Mouse (Mus musculus): ENCODE measurements around the gene Npnt. TPM values are rescaled to one million over a fixed set of nuclear protein-coding genes. Genes with fewer than 3 reads are reported as not detected.
A peak's percentile ranks its signal among the peaks of the same experiment; 100 is the strongest.

The Npnt gene
- polyA plus RNA-seq, 1 experiment, result 123 TPM

DNA sequence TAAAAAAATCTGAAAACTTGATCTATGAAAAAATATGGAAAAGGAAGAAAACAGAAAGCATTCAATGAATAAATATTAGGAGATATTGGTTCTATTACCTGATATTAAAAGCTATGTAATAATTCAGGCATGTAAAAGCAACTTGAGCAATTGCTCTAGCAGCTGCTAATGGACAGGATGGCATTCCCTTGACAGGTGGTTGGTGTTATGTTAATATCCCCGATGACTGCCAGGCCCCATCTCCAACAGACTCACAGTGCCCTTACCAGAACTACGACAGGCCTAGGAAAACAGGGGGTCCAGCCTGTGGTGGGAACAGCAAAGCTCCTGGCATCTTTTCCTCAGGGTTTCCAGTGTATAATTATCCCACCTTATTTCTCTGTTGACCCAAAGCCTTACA, 37.7 kb downstream of the Npnt start:
- H3K4me2 ChIP-seq (ENCODE audit: low read depth), result peak overlapping the region; percentile 56
- H3ac ChIP-seq (ENCODE audit: control insufficient read depth, insufficient read length), result no peak overlapping the region
- TF ChIP-seq MYOG (IDR thresholded peaks at IDR 0.05; ENCODE audit: control insufficient read depth in 1 of 3, insufficient read depth in 1 of 3, insufficient read length in 2 of 3, low read depth in 2 of 3), result peak; percentile 3 to 93 (median 83)
- peak; percentile 65 for TF ChIP-seq TCF3 (IDR thresholded peaks at IDR 0.05; ENCODE audit: insufficient read length, low read depth)
- peak; percentile 67 for TF ChIP-seq TCF12 (IDR thresholded peaks at IDR 0.05; ENCODE audit: insufficient read depth, poor library complexity, severe bottlenecking)
- no peak for TF ChIP-seq POLR2A (IDR thresholded peaks at IDR 0.05; ENCODE audit: insufficient read length, low read depth)
- peak; percentile 35; the same call in 1 of the 2 replicates for TF ChIP-seq CEBPB (IDR thresholded peaks at IDR 0.05; ENCODE audit: insufficient read depth, poor library complexity, severe bottlenecking)
- TF ChIP-seq POLR2AphosphoS2 (IDR thresholded peaks at IDR 0.05; ENCODE audit: insufficient read length, low read depth), result no peak
- no peak for TF ChIP-seq USF1 (IDR thresholded peaks at IDR 0.05; ENCODE audit: low read depth)
- peak; percentile 85 to 93 (median 87) for TF ChIP-seq MYOD1 (IDR thresholded peaks at IDR 0.05; ENCODE audit: control insufficient read depth in 1 of 3, insufficient read length in 2 of 3, low read depth in 2 of 3)
- TF ChIP-seq MAX (IDR thresholded peaks at IDR 0.05; ENCODE audit: low read depth), result no peak
- H3K79me2 ChIP-seq (ENCODE audit: control insufficient read depth, insufficient read depth), result no peaks in the 10 kb centered on the region
- no peak overlapping the region for H3K4me3 ChIP-seq
- H3K27me3 ChIP-seq (ENCODE audit: control insufficient read depth, insufficient read depth, insufficient read length), result no peaks in the 10 kb centered on the region
- no peaks in the 10 kb centered on the region for H3K36me3 ChIP-seq (ENCODE audit: control insufficient read depth, insufficient read depth)

DNA sequence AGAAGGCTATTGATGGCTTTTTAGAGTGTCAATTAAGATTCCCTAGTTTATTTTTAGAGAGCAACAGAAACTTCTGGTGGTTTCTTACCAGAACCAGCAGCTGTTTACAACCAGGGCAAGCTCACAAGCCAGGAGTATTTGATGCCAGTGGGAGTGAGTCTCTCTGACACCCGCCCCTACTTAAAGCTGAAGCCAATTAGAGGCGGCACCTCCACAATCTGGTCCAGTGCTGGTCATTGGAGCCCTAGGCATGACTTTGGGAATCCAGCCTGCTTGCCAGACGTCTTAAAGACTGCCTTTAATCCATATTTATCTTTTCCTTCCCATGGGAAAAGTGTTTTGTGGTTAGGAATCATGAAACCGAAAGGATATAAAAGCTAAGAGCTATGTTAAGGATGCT, 38.4 kb downstream of the Npnt start:
- H3K36me3 ChIP-seq (ENCODE audit: control insufficient read depth, insufficient read depth), result no peaks in the 10 kb centered on the region
- no peaks in the 10 kb centered on the region for H3K79me2 ChIP-seq (ENCODE audit: control insufficient read depth, insufficient read depth)
- H3K4me2 ChIP-seq (ENCODE audit: low read depth), result peak overlapping the region; percentile 56
- no peak overlapping the region for H3K4me3 ChIP-seq
- H3ac ChIP-seq (ENCODE audit: control insufficient read depth, insufficient read length), result no peak overlapping the region
- no peaks in the 10 kb centered on the region for H3K27me3 ChIP-seq (ENCODE audit: control insufficient read depth, insufficient read depth, insufficient read length)
- TF ChIP-seq SRF (IDR thresholded peaks at IDR 0.05; ENCODE audit: control insufficient read depth, insufficient read length, low read depth) (no peak), CEBPB (IDR thresholded peaks at IDR 0.05; ENCODE audit: insufficient read depth, poor library complexity, severe bottlenecking) (no peak), MAX (IDR thresholded peaks at IDR 0.05; ENCODE audit: low read depth) (no peak), TCF3 (IDR thresholded peaks at IDR 0.05; ENCODE audit: insufficient read length, low read depth) (no peak), MYOG (IDR thresholded peaks at IDR 0.05; ENCODE audit: control insufficient read depth in 1 of 3, insufficient read depth in 1 of 3, insufficient read length in 2 of 3, low read depth in 2 of 3) (peak in 2 of 3 experiments; percentile 53 to 59), E2F4 (IDR thresholded peaks at IDR 0.05; ENCODE audit: insufficient read depth) (no peak), POLR2A (IDR thresholded peaks at IDR 0.05; ENCODE audit: insufficient read length, low read depth) (no peak), MYOD1 (IDR thresholded peaks at IDR 0.05; ENCODE audit: control insufficient read depth in 1 of 3, insufficient read length in 2 of 3, low read depth in 2 of 3) (peak in 2 of 3 experiments; percentile 23 to 51), POLR2AphosphoS2 (IDR thresholded peaks at IDR 0.05; ENCODE audit: insufficient read length, low read depth) (no peak), TCF12 (IDR thresholded peaks at IDR 0.05; ENCODE audit: insufficient read depth, poor library complexity, severe bottlenecking) (no peak), USF1 (IDR thresholded peaks at IDR 0.05; ENCODE audit: low read depth) (no peak), REST (IDR thresholded peaks at IDR 0.05; ENCODE audit: insufficient read depth, insufficient read length) (no peak)

DNA sequence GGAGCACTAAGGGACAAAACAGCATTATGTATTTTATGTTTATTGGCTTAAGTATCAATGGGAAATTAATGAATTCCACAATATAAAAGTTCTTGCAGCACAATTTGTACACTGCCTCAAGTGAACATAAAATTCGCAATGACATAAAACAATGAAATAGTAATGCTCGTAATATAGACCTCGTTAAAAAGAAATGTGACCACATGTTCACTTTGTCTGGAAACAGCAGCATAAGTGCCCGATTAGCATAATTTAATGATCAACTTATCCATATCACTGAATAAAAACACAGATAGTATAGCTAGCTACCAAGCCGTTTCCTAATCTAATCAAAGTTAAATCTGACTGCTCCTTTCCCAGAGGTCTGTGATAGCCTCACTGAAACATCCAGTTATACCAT, 39.4 kb downstream of the Npnt start:
- H3K4me3 ChIP-seq, result no peak overlapping the region
- no peak overlapping the region for H3ac ChIP-seq (ENCODE audit: control insufficient read depth, insufficient read length)
- no peaks in the 10 kb centered on the region for H3K27me3 ChIP-seq (ENCODE audit: control insufficient read depth, insufficient read depth, insufficient read length)
- H3K79me2 ChIP-seq (ENCODE audit: control insufficient read depth, insufficient read depth), result no peaks in the 10 kb centered on the region
- H3K4me2 ChIP-seq (ENCODE audit: low read depth), result peak overlapping the region; percentile 56
- no peaks in the 10 kb centered on the region for H3K36me3 ChIP-seq (ENCODE audit: control insufficient read depth, insufficient read depth)
- TF ChIP-seq POLR2AphosphoS2 (IDR thresholded peaks at IDR 0.05; ENCODE audit: insufficient read length, low read depth), result no peak
- TF ChIP-seq MYOG (IDR thresholded peaks at IDR 0.05; ENCODE audit: control insufficient read depth in 1 of 3, insufficient read depth in 1 of 3, insufficient read length in 2 of 3, low read depth in 2 of 3), result no peak
- TF ChIP-seq TCF12 (IDR thresholded peaks at IDR 0.05; ENCODE audit: insufficient read depth, poor library complexity, severe bottlenecking), result no peak
- TF ChIP-seq TCF3 (IDR thresholded peaks at IDR 0.05; ENCODE audit: insufficient read length, low read depth), result no peak
- no peak for TF ChIP-seq USF1 (IDR thresholded peaks at IDR 0.05; ENCODE audit: low read depth)
- no peak for TF ChIP-seq MAX (IDR thresholded peaks at IDR 0.05; ENCODE audit: low read depth)
- no peak for TF ChIP-seq POLR2A (IDR thresholded peaks at IDR 0.05; ENCODE audit: insufficient read length, low read depth)
- no peak for TF ChIP-seq E2F4 (IDR thresholded peaks at IDR 0.05; ENCODE audit: insufficient read depth)
- no peak for TF ChIP-seq REST (IDR thresholded peaks at IDR 0.05; ENCODE audit: insufficient read depth, insufficient read length)
- no peak for TF ChIP-seq CEBPB (IDR thresholded peaks at IDR 0.05; ENCODE audit: insufficient read depth, poor library complexity, severe bottlenecking)
- TF ChIP-seq SRF (IDR thresholded peaks at IDR 0.05; ENCODE audit: control insufficient read depth, insufficient read length, low read depth), result no peak
- no peak for TF ChIP-seq MYOD1 (IDR thresholded peaks at IDR 0.05; ENCODE audit: control insufficient read depth in 1 of 3, insufficient read length in 2 of 3, low read depth in 2 of 3)

DNA sequence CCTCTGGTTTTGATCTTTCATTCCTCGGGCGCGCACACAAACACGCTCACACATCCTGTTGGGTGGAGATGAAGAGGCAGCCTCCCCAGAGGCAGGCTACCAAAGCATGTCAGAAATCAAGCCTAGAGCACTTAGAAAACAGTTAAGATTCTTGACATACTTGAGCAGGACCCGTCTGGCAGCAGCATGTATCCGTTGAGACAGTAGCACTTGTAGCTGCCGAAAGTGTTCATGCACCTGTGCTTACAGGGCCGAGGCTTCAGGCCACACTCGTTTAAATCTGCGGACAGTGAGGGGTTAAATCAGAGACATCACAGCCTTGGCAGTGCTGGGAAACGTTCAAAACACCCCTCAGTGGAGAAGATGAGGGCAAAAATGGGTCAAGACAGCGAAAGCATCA, 40.4 kb downstream of the Npnt start:
- H3K79me2 ChIP-seq (ENCODE audit: control insufficient read depth, insufficient read depth), result no peaks in the 10 kb centered on the region

More for the DNA sequence above, 40.4 kb downstream of the Npnt start:
- H3K36me3 ChIP-seq (ENCODE audit: control insufficient read depth, insufficient read depth), result no peaks in the 10 kb centered on the region
- H3K4me2 ChIP-seq (ENCODE audit: low read depth), result no peak overlapping the region
- TF ChIP-seq SRF (IDR thresholded peaks at IDR 0.05; ENCODE audit: control insufficient read depth, insufficient read length, low read depth) (no peak), POLR2A (IDR thresholded peaks at IDR 0.05; ENCODE audit: insufficient read length, low read depth) (no peak), MYOD1 (IDR thresholded peaks at IDR 0.05; ENCODE audit: control insufficient read depth in 1 of 3, insufficient read length in 2 of 3, low read depth in 2 of 3) (no peak), MAX (IDR thresholded peaks at IDR 0.05; ENCODE audit: low read depth) (no peak), POLR2AphosphoS2 (IDR thresholded peaks at IDR 0.05; ENCODE audit: insufficient read length, low read depth) (no peak), E2F4 (IDR thresholded peaks at IDR 0.05; ENCODE audit: insufficient read depth) (no peak), MYOG (IDR thresholded peaks at IDR 0.05; ENCODE audit: control insufficient read depth in 1 of 3, insufficient read depth in 1 of 3, insufficient read length in 2 of 3, low read depth in 2 of 3) (no peak), TCF3 (IDR thresholded peaks at IDR 0.05; ENCODE audit: insufficient read length, low read depth) (no peak), CEBPB (IDR thresholded peaks at IDR 0.05; ENCODE audit: insufficient read depth, poor library complexity, severe bottlenecking) (no peak), USF1 (IDR thresholded peaks at IDR 0.05; ENCODE audit: low read depth) (no peak), REST (IDR thresholded peaks at IDR 0.05; ENCODE audit: insufficient read depth, insufficient read length) (no peak), TCF12 (IDR thresholded peaks at IDR 0.05; ENCODE audit: insufficient read depth, poor library complexity, severe bottlenecking) (no peak)
- H3ac ChIP-seq (ENCODE audit: control insufficient read depth, insufficient read length), result no peak overlapping the region
- no peaks in the 10 kb centered on the region for H3K27me3 ChIP-seq (ENCODE audit: control insufficient read depth, insufficient read depth, insufficient read length)
- no peak overlapping the region for H3K4me3 ChIP-seq
